16 mouse cellular contexts compared by ENCODE assay signal in the genomic region with DNA sequence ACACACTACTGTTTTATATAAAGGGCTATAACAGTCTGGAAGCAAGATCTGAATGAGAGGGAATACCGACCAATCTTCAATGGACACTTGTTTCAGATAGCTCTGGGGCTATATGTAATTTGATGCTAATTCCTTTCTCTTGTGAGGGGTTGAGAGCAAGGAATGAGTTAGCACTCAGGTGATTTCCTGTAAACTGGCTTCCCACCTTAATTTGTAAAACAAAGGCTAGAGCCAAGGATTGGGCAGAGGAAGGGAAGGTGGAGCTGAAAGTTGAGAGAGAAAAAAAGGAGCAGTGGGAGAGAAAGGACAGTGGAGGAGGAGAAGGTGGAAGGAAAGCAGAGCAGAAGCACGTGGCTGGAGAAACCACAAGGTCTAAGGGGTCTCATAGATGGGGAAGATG.
"Had no signal": no experiment of that assay in that cellular context is flagged by ENCODE, and none has a peak within 500 bp of the region (broad histone marks: within the 10 kb centered on the region; RNA-seq: fewer than 3 reads in every experiment).

No protein-coding gene starts in this region.

- H3K9ac ChIP-seq: liver, postnatal 0 days; lung, embryonic 15.5 days; midbrain, embryonic 13.5 days; midbrain, embryonic 15.5 days; neural tube, embryonic 12.5 days had no signal

- DNase-seq: liver, postnatal 0 days; lung, adult 2 months; lung, postnatal 14 days; lung, postnatal 36 days; right cerebral cortex, postnatal 14 days; right cerebral cortex, postnatal 4 days; spleen, adult 18-20 months; thymus, adult 18-20 months; thymus, postnatal 14 days; thymus, postnatal 36 days had no signal

- H3K4me3 ChIP-seq: lung, embryonic 15.5 days; megakaryocyte, embryonic 14.5 days; midbrain, embryonic 13.5 days; midbrain, embryonic 15.5 days; neural tube, embryonic 12.5 days had no signal

- H3K4me1 ChIP-seq: lung, embryonic 15.5 days; megakaryocyte, embryonic 14.5 days; midbrain, embryonic 13.5 days; midbrain, embryonic 15.5 days; neural tube, embryonic 12.5 days had no signal

- H3K36me3 ChIP-seq: lung, embryonic 15.5 days; midbrain, embryonic 13.5 days; midbrain, embryonic 15.5 days; neural tube, embryonic 12.5 days had no signal

- H3K9me3 ChIP-seq: lung, embryonic 15.5 days; megakaryocyte, embryonic 14.5 days; midbrain, embryonic 13.5 days; midbrain, embryonic 15.5 days; neural tube, embryonic 12.5 days had no signal

- H3K27ac ChIP-seq: lung, embryonic 15.5 days; macrophage; midbrain, embryonic 13.5 days; midbrain, embryonic 15.5 days; neural tube, embryonic 12.5 days had no signal
